Mouse (Mus musculus) limb, embryonic 13.5 days (tissue): Measurements from ENCODE around the gene H2afj. TPM values are rescaled to one million over a fixed set of nuclear protein-coding genes. Genes with fewer than 3 reads are reported as not detected.
"Not testable (repeated sequence)": the region's sequence is repeated elsewhere in the genome, so short reads cannot be mapped to it uniquely, and the experiment has no call there.

Experiments
- ATAC-seq: fragments of 200-750 bp; cut with Nextera tagmentation; 2 replicates; pipeline ENCODE4 v1.8.0; 2017; ENCODE audit warnings: low read depth, moderate number of reproducible peaks, moderate TSS enrichment; ENCODE audit not compliant: low FRiP score
- H3K27ac ChIP-seq: fragments of 300-500 bp; sonication (generic); 2 replicates; pipeline ENCODE4 v1.5.1; 2015; ENCODE audit warnings: inconsistent platforms, mild to moderate bottlenecking, moderate library complexity
- H3K27me3 ChIP-seq: fragments of 300-500 bp; sonication (generic); 2 replicates; pipeline ENCODE4 v1.6.1; 2015; ENCODE audit warnings: mild to moderate bottlenecking, inconsistent platforms
- H3K36me3 ChIP-seq: fragments of 300-500 bp; sonication (generic); 2 replicates; pipeline ENCODE4 v1.6.1; 2015; ENCODE audit warnings: inconsistent platforms, mild to moderate bottlenecking, moderate library complexity
- H3K4me1 ChIP-seq: fragments of 300-500 bp; sonication (generic); 2 replicates; pipeline ENCODE4 v1.6.1; 2015; ENCODE audit warnings: inconsistent platforms
- H3K4me2 ChIP-seq: fragments of 300-500 bp; sonication (generic); replicated peaks from 2 replicates; pipeline ENCODE4 v1.6.1; 2015; ENCODE audit warnings: inconsistent platforms, mild to moderate bottlenecking, moderate library complexity
- H3K4me3 ChIP-seq: fragments of 300-500 bp; sonication (generic); 2 replicates; pipeline ENCODE4 v1.5.1; 2015; ENCODE audit warnings: moderate library complexity, mild to moderate bottlenecking, inconsistent platforms
- H3K9ac ChIP-seq: fragments of 300-500 bp; sonication (generic); 2 replicates; pipeline ENCODE4 v1.6.1; 2015; ENCODE audit warnings: mild to moderate bottlenecking, inconsistent platforms
- H3K9me3 ChIP-seq: fragments of 300-500 bp; sonication (generic); 2 replicates; pipeline ENCODE4 v1.6.1; 2016; ENCODE audit warnings: inconsistent platforms
- WGBS: fragments of 180-500 bp; shearing (Covaris S2); methylation state at CpG from one replicate; pipeline ENCODE4 v1.1.7; 2015; 5-methylcytosine and 5-hydroxymethylcytosine counted together
- polyA plus RNA-seq: library from polyadenylated mRNA; unstranded; fragments of >200 nt; fragmentation: Nextera tagmentation; extraction: Ambion mirVana; gene quantifications from 2 replicates; pipeline ENCODE4 v1.2.1, GENCODE M21; 2015

Gene H2afj
- polyA plus RNA-seq, 1 experiment from 2014 or later, result 95.9 TPM

DNA sequence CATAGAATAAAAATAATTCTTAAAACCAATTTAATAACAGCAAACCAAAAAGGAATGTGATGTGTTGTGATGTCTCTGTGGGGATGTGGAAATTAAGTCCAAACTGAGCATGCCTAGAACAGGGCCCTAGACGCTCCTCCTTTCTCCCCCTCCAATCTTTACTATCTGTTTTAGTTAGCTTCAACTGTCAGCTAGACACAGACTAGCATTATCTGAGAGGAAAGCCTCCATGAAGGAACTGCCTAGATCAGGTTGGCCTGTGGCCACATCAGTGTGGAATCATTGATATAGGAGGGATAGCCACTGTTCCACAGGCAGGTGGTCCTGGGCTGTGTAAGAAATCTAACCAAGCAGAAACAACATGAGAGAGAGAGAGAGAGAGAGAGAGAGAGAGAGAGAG lies 12.9 kb upstream of the H2afj start:
- ATAC-seq, result no peak
- Histone ChIP-seq H3K27me3 (no peaks in the 10 kb centered on the region), H3K9ac (no peak overlapping the region), H3K4me3 (no peak overlapping the region), H3K4me1 (peaks cover 14% of the 10 kb centered on the region), H3K4me2 (no peak overlapping the region), H3K9me3 (no peaks in the 10 kb centered on the region), H3K27ac (no peak overlapping the region), H3K36me3 (no peaks in the 10 kb centered on the region)
- WGBS, result 68% methylated on average over 1 of the region's 1 CpGs

GRCm38 (mm10) chr6:136795850-136796249 lies 12.2 kb upstream of the H2afj start:
- H3K4me1 ChIP-seq, result peaks cover 14% of the 10 kb centered on the region
- no peak overlapping the region for H3K9ac ChIP-seq
- ATAC-seq, result 0 out of 2 replicates have a peak, but pooled peaks have one; percentile 29
- H3K27me3 ChIP-seq, result no peaks in the 10 kb centered on the region
- no peak overlapping the region for H3K27ac ChIP-seq
- H3K4me2 ChIP-seq, result no peak overlapping the region
- H3K4me3 ChIP-seq, result no peak overlapping the region
- H3K36me3 ChIP-seq, result no peaks in the 10 kb centered on the region
- 66% methylated on average over 6 of the region's 6 CpGs for WGBS
- H3K9me3 ChIP-seq, result no peaks in the 10 kb centered on the region

GRCm38 (mm10) chr6:136797874-136798693 lies 10.0 kb upstream of the H2afj start:
- H3K27me3 ChIP-seq, H3K36me3 ChIP-seq, H3K4me2 ChIP-seq, H3K9me3 ChIP-seq, H3K27ac ChIP-seq, H3K4me3 ChIP-seq, H3K9ac ChIP-seq, ATAC-seq: not testable (repeated sequence)
- peaks cover 14% of the 10 kb centered on the region for H3K4me1 ChIP-seq
- WGBS, result 84% methylated on average over 3 of the region's 3 CpGs

- Histone ChIP-seq H3K9ac (no peak overlapping the region), H3K4me1 (peaks cover 14% of the 10 kb centered on the region), H3K27ac (no peak overlapping the region), H3K4me3 (no peak overlapping the region), H3K27me3 (no peaks in the 10 kb centered on the region), H3K9me3 (no peaks in the 10 kb centered on the region), H3K36me3 (no peaks in the 10 kb centered on the region), H3K4me2 (no peak overlapping the region)
- WGBS, result 93% methylated on average over 8 of the region's 8 CpGs
- no peak for ATAC-seq
Observed at GRCm38 (mm10) chr6:136800710-136801109, 7.3 kb upstream of the H2afj start.

DNA sequence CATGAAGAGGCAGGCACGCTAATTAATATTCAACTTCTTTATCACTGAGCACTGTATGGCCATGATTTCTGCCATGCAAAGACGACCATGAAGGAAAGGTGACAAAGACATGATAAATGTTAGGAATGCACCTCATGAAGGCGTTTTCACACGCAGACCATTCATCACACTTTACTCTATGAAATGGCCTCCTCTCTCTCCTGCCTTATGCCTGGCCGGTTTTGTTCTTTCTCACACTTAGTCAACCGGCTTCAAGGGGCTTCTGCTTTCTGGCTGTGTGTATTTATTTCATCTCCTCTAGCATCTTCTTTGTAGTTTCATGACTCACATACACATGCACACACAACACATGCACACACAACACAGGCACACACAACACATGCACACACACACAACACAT lies 6.8 kb upstream of the H2afj start:
- H3K9ac ChIP-seq, result no peak overlapping the region
- 86% methylated on average over 6 of the region's 6 CpGs for WGBS
- no peak for ATAC-seq
- no peak overlapping the region for H3K4me2 ChIP-seq
- no peaks in the 10 kb centered on the region for H3K36me3 ChIP-seq
- no peak overlapping the region for H3K27ac ChIP-seq
- peaks cover 14% of the 10 kb centered on the region for H3K4me1 ChIP-seq
- H3K27me3 ChIP-seq, result no peaks in the 10 kb centered on the region
- H3K9me3 ChIP-seq, result no peaks in the 10 kb centered on the region
- H3K4me3 ChIP-seq, result no peak overlapping the region

DNA sequence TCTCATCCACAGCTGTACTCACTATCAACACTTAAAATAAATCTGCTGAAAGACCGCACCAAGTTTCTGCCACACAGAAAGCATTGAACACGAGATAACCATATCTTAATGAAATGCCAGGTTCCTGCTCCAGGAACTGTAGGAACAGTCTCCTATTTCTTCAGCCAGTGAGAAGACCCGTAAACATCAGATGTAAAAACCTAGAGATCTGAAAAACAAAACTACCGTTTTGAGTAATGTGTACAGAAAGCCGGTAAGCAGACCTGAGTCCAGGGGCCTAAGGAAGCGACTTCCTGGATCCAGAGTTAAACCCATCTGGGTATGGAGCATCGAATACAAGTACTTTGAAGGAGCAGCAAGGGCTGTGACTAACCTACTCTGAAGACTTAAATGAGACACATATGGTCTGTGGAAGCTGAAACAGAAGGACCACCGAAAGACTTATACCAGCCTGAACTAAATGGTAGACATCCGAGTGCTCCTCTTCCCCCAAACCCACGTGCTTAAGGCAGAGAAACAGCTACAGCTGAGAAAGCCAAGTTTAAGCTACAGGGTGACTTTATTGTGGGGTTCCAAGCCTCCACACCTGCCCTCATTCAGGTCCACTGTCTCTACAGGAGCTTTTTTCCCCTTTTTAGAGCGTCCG lies 4.8 kb upstream of the H2afj start:
- no peaks in the 10 kb centered on the region for H3K36me3 ChIP-seq
- no peak; the same call in 1 of the 2 replicates for ATAC-seq
- H3K4me1 ChIP-seq, result peaks cover 24% of the 10 kb centered on the region
- H3K27ac ChIP-seq, result peak overlapping the region; percentile 100
- no peaks in the 10 kb centered on the region for H3K9me3 ChIP-seq
- peak overlapping the region; percentile 74 for H3K4me3 ChIP-seq
- no peaks in the 10 kb centered on the region for H3K27me3 ChIP-seq
- peak overlapping the region; percentile 98 for H3K9ac ChIP-seq
- peak overlapping the region; percentile 75 for H3K4me2 ChIP-seq
- WGBS, result 13% methylated on average over 12 of the region's 12 CpGs

DNA sequence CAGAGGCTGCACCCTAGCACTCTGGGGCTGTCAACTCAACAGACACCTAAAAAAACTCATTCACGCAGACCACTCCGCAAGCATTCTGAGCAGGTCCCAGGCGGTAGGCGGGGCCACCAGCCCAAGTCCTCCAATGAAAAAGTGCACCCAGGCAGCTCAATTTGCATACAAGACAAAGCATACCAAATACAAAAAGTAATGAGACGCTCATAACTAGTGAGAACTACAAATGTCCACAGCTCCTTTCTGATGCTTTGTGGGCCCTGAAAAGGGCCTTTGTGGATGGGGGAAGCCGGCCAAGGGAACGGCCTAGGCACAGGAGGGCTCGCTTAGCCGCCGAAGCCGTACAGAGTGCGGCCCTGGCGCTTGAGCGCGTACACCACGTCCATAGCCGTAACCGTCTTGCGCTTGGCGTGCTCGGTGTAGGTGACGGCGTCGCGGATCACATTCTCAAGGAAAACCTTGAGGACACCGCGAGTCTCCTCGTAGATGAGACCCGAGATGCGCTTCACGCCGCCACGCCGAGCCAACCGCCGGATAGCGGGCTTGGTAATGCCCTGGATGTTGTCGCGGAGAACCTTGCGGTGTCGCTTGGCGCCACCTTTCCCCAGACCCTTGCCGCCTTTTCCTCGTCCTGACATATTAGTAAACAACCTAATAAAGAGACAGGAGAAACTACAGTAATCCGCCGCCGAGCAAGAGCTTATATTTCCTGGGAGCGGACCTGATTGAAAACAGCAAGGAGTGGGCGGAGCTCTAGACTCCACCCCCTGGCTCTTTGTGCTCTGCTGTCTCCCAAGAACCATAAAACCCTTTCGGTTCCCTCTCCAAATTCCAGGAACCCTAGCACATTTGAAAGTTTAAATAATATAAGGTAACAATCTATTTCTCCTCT lies 4.1 kb upstream of the H2afj start, which contains the start of gene Hist4h4:
Gene Hist4h4, minus strand, starts transcription at position 677 of the 895 bp plus-strand sequence.
- Histone ChIP-seq H3K36me3 (no peaks in the 10 kb centered on the region), H3K9ac (peak within 1 kb of the TSS; percentile 98), H3K4me3 (peak within 1 kb of the TSS; percentile 74), H3K27ac (peak within 1 kb of the TSS; percentile 100), H3K4me2 (peak within 1 kb of the TSS; percentile 75), H3K9me3 (no peaks in the 10 kb centered on the region), H3K4me1 (peaks cover 28% of the 10 kb centered on the region), H3K27me3 (no peaks in the 10 kb centered on the region)
- ATAC-seq, result peak; percentile 76
- under 1% methylated on average over 50 of the region's 50 CpGs for WGBS

- Histone ChIP-seq H3K9ac (peak overlapping the region; percentile 62), H3K9me3 (no peaks in the 10 kb centered on the region)
Observed at GRCm38 (mm10) chr6:136804705-136805408, 3.2 kb upstream of the H2afj start.

DNA sequence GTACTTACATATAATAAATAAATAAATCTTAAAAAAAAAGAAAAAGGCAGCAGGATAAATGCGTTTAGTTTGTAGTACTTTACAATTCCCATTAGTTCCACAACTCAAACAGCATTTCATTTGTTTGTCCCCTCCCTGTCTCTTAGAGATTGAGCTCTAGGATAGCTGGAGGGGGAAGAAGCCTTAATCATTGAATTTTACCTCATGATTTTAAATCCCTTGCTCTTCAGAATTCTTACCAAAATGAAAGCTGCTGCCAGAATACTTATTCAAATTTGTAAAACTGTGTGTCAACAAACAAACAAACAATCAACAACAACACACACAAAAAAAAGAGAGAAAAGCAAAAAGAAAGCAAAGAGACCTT lies 2.7 kb upstream of the H2afj start:
- Histone ChIP-seq H3K9ac (no peak overlapping the region), H3K27me3 (no peaks in the 10 kb centered on the region), H3K4me3 (no peak overlapping the region), H3K4me1 (peaks cover 39% of the 10 kb centered on the region), H3K4me2 (peak overlapping the region; percentile 75; the same call in 1 of the 2 replicates), H3K36me3 (peaks cover 5% of the 10 kb centered on the region; the same call in 1 of the 2 replicates), H3K27ac (no peak overlapping the region; the same call in 1 of the 2 replicates), H3K9me3 (no peaks in the 10 kb centered on the region)
- 81% methylated on average over 1 of the region's 1 CpGs for WGBS
- ATAC-seq, result no peak

More at GRCm38 (mm10) chr6:136804705-136805408, 3.2 kb upstream of the H2afj start:
- Histone ChIP-seq H3K27ac (peak overlapping the region; percentile 100), H3K27me3 (no peaks in the 10 kb centered on the region), H3K4me2 (peak overlapping the region; percentile 75), H3K36me3 (no peaks in the 10 kb centered on the region), H3K4me1 (peaks cover 36% of the 10 kb centered on the region), H3K4me3 (peak overlapping the region; percentile 74)
- no peak for ATAC-seq
- WGBS, result 28% methylated on average over 9 of the region's 9 CpGs

DNA sequence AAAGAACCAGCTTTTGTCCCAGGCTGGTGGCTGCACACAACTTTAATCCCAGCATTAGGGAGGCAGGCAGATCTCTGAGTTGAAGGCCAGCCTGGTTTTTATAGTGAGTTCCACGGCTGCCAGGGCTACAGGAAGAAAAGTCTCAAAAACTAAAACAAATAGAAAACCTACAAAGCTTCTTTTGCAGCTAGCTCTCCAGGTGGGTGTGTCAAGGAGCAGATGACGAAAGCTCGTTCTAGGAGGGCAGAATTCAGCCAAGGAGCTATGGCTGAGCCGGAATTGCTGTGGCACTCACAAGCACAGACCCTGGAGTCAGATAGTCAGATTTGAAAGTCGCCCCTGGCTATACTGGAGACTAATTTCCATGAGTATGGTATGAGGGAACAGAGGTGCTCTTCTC lies 1.2 kb upstream of the H2afj start:
- H3K27me3 ChIP-seq, result no peaks in the 10 kb centered on the region
- no peak overlapping the region for H3K9ac ChIP-seq
- H3K27ac ChIP-seq, result peak overlapping the region; percentile 68; the same call in 1 of the 2 replicates
- 64% methylated on average over 5 of the region's 5 CpGs for WGBS
- 0 out of 2 replicates have a peak overlapping the region, but pooled peaks have one; percentile 83 for H3K4me3 ChIP-seq
- H3K9me3 ChIP-seq, result no peaks in the 10 kb centered on the region
- H3K4me1 ChIP-seq, result peaks cover 39% of the 10 kb centered on the region
- peak overlapping the region; percentile 98 for H3K4me2 ChIP-seq
- peaks cover 16% of the 10 kb centered on the region for H3K36me3 ChIP-seq
- no peak for ATAC-seq

- Histone ChIP-seq H3K9me3 (no peaks in the 10 kb centered on the region), H3K9ac (peak overlapping the region; percentile 43; the same call in 1 of the 2 replicates), H3K4me2 (peak overlapping the region; percentile 98), H3K4me3 (peak overlapping the region; percentile 83), H3K27ac (peak overlapping the region; percentile 68), H3K4me1 (peaks cover 39% of the 10 kb centered on the region), H3K27me3 (no peaks in the 10 kb centered on the region), H3K36me3 (peaks cover 23% of the 10 kb centered on the region)
- peak; percentile 0; the same call in 1 of the 2 replicates for ATAC-seq
- WGBS, result 40% methylated on average over 18 of the region's 18 CpGs
Observed at GRCm38 (mm10) chr6:136807395-136808013, 540 bp upstream of the H2afj start.
